Mouse (Mus musculus): ENCODE measurements around the gene Ei24.

Gene Ei24

GRCm38 (mm10) chr9:36796781-36797555 lies at the start of gene Ei24:
Gene Ei24, minus strand, starts transcription at chr9:36797393.
- in situ Hi-C loops (cut with MboI, MseI) = no loop called here

DNA sequence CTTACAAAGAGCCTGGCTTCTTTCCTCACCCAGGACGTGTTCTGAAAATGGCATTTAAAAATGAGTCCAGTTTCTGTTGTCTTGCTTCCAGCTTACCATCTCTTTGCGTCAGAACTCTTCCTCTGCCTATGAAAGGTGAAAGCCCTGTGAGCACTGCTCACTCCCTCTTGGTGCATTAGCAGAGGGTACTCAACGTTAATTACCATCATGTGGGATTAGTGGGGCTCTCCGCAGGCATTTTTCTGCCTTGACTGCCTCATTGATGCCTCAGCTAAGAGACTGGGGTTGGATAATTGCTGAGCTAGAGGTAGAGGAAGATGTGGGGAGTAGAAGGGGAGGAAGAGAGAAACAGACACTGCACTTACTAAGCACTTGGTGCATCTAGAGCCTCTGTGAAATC lies 49.2 kb upstream of the Ei24 start:
- in situ Hi-C loops (cut with MboI, MseI) = no loop called here

- in situ Hi-C loops (cut with MboI, MseI) = no loop called here
Observed at GRCm38 (mm10) chr9:36833914-36834313, 36.7 kb upstream of the Ei24 start.

GRCm38 (mm10) chr9:36833043-36833881 lies 36.1 kb upstream of the Ei24 start:
- in situ Hi-C loops (cut with MboI, MseI) = no loop called here

GRCm38 (mm10) chr9:36832529-36832928 lies 35.3 kb upstream of the Ei24 start:
- in situ Hi-C loops (cut with MboI, MseI) = no loop called here

DNA sequence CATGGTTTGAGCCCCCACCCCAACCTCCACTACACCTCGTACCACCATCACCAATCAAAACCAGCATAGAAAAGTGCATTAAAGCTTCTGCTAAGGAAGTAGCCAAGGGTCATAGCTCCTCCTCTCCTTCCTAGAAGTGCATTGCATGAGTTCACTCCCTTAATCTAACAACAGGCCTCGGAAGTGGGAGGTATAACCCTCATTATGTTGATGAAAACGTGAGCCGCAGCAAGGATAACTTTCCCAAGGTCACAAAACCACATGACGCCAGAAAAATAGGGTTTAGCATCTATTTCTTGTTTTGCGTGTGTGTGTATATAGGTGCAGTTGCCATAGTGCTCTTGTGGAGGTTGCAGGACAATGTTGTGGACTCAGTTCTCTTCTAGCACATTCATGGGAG lies 34.2 kb upstream of the Ei24 start:
- in situ Hi-C loops (cut with MboI, MseI) = no loop called here

DNA sequence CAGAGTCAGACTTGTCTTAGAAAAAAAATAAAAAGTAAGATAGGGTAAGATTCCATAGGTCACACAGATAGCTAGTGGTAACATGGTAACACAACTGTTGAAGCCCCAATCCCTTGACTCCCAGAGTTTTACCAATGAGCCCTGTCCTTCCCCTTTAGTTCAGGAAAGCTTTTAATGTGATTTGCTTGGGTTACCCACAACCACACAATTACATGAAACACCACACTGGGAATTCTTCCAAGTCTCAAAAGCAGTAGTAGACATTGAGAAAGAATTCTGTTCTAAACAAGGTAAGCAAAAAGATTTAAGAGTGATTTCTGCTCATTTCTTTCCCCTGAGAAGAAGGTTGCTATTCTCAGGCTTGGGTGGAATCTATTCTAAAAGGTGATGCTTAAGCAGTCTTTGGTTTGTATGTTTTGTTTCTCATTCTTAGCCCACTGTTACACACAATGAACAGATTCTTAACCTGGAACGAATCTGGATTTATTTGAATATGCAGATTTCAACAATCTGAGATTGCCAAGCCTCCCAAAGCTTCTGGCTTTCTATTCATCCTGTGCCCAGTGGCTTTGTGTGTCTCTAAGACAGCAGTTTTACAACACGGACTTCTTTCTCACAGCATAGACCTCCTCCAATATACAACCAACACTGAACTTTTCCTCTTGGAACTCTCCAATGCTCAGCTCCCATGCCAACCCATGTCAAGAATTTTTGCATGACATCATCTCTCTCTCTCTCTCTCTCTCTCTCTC lies 29.6 kb upstream of the Ei24 start:
- in situ Hi-C loops (cut with MboI, MseI) = no loop called here

GRCm38 (mm10) chr9:36822024-36822423 lies 24.8 kb upstream of the Ei24 start:
- in situ Hi-C loops (cut with MboI, MseI) = no loop called here

DNA sequence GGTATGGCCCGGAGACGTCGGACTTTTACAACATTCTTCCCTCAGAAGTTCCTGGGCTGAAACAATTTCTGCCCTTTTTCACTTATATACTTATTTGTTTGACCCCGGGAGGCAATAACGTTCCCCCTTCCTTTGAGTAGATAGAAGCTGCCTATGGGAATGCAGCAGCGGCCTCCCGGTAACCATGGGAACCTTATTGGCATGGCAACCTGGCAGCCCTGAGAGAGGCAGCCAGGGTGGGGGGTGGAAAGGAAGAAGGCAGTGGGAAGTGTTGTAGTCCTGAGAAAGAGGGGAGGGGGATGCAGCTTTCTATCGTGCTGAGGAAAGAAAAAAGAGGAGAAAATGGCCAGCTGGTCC lies 24.4 kb upstream of the Ei24 start, which contains the start of gene Fez1:
Gene Fez1 (plus strand): TSS at position 221 of the 357 bp plus-strand sequence.
- in situ Hi-C loops (cut with MboI, MseI) = no loop called here

GRCm38 (mm10) chr9:36820969-36821643 lies 23.9 kb upstream of the Ei24 start:
- in situ Hi-C loops (cut with MboI, MseI) = no loop called here

DNA sequence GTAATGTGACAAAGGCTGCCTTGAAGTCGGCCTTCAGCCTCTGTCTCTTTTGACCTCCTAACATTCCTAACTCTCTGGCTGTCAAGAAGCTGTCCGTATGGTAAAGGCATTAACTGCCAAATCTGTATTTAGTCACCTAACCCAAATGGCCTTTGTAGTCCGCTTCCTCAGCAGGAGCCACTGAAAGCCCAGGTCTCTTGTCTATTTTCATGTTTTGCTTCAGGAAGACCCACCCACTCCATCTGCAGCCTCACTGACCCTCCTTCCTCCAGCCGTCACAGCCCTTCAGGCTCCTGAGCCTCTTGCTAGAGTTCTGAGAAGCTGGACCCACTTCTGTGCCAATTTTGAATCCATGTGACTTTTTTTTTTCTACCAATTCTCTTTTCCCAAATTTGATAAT lies 21.7 kb upstream of the Ei24 start:
- in situ Hi-C loops (cut with MboI, MseI) = loop anchor here (5.0 kb wide), 1 partner anchor 38 kb away; no protein-coding TSS in a partner anchor

GRCm38 (mm10) chr9:36814486-36814885 lies 17.3 kb upstream of the Ei24 start:
- in situ Hi-C loops (cut with MboI, MseI) = no loop called here

- in situ Hi-C loops (cut with MboI, MseI) = no loop called here
Observed at GRCm38 (mm10) chr9:36808126-36808785, 11.1 kb upstream of the Ei24 start.

GRCm38 (mm10) chr9:36805256-36805975 lies 8.2 kb upstream of the Ei24 start:
- in situ Hi-C loops (cut with MboI, MseI) = no loop called here

- in situ Hi-C loops (cut with MboI, MseI) = no loop called here
Observed at GRCm38 (mm10) chr9:36803926-36804325, 6.7 kb upstream of the Ei24 start.

DNA sequence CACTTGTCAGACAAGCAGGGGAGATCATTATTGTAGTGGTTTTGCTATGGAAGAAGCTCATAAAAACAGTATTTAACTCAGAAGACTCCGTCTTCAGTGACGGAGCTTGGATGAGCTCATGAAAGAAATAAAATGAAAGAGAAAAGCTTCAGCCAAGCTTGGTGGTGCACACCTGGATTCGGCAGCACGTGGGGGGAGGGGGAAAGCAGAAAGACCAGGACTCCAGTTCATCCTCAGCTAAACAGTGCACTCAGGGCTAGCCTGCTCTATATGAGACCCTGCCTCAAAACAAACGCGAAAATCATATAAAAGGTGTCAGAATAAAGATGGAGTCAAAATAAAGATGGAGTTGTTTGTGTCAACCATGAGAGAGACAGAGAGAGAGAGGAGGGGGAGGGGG lies 6.2 kb upstream of the Ei24 start:
- in situ Hi-C loops (cut with MboI, MseI) = no loop called here

DNA sequence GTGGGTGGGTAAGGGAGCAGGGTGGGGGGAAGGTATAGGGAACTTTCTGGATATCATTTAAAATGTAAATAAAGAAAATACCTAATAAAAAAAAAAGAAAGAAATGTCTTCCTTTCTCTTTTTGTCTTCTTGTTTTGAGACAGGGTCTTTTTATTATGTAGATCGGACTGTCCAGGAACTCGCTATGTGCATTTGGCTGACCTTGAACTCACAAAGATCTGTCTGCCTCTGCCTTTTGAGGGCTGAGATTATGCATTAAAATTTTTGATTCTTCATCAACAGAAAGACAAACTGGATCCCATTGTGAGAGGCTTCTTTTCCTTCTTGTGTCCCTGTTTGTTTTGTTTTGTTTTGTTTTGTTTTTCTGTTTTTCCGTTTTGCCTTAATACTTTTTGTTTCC lies 5.8 kb upstream of the Ei24 start:
- in situ Hi-C loops (cut with MboI, MseI) = no loop called here

DNA sequence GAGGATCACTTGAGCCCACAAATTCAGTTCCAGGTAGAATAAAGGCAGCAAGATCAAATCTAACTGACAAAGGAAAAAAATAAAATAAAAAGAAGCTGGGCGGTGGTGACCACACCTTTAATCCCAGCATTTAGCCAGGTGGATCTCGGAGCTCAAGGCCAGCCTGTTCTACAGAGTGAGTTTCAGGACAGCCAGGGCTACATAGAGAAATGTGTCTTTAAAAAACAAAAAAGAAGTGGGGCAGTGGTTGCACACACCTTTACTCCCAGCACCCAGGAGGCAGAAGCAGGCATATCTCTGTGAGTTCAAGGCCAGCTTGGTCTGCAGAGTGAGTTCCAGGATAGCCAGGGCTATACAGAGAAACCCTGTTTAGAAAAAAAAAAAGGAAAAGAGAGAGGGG lies 4.8 kb upstream of the Ei24 start:
- in situ Hi-C loops (cut with MboI, MseI) = no loop called here

DNA sequence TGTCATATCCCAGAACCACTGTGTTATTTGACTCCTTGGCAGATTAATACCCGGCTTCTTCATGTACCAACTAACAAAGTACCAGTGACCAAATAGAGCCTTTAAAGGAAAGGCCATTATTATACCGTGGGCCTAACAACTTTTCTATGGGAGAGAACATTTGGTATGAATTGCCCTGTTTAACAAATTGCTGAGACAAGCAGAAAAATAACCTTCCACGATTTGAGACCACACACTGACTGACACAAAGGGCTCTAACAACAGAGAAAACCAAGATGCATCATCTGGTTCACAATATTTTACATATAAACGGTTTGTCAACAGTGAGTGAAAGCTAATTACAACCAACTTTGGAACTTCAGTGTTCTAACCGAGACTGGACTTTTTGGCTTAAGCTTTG lies 969 bp downstream of the Ei24 start:
- in situ Hi-C loops (cut with MboI, MseI) = no loop called here

DNA sequence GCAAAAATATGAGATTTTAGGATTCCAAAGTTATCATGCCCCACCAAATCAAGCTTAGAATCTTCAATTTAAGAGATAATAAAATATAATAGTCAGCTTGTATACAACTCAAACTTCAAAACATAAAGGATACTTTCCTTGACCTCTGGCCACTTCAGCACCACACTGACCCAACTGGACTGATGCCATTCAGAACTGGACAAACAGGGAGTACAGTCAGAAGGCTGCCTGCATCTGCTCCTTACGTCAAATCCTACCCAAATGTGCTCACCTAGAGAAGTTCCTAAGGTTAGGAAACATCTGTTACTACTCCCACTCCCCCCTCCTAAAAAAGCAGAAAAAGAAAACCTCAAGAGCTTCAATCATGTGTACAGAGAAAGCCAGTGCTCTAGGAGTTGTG lies 1.6 kb downstream of the Ei24 start:
- in situ Hi-C loops (cut with MboI, MseI) = no loop called here
